Mouse (Mus musculus): ENCODE data around the gene Zfp874a.

DNA sequence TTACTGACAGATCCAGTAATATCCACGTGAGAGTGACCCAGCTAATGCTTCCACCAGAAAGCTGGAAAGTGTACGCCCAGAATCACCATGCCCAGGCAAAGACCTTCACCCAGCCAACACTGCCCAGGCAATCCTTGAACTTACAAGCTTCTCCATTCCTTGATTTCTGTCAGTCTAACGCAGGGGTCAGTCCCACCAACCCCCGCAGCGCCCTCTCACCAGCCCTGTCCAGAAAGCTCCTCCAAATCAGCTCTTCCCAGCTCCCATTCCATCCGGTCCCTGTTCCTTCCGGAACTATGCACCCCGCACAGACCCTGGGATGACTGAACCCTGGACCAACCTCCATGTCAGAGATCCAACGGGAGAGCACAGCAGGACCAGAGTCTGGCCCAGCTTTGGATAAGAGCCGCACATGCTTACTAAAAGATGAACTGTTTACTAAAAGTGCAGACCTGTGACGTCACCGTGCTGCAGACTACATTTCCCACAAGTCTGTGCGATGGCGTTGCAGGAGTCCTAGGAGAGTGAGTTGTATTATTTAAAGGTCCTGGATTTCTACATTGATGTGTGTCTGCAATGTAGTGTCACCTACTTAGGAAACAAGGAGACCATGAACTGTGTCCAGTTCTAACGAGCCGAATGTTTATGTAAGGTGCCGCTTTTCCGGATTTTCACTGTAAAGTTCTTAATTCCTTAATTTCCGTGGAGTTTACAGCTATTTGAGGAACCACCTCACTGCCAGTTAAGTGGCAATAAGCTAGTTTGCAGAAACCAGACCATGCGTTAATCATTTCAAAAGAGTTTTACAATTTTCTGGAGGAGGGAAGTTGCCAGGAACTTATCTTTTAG is at the start of gene Zfp874a:
- no peak for TF ChIP-seq POLR2A (IDR thresholded peaks at IDR 0.05; ENCODE audit: insufficient read depth, low read depth, low read length)
- TF ChIP-seq CTCF (IDR thresholded peaks at IDR 0.05; ENCODE audit: insufficient read depth, low read depth, low read length): no peak
